In genomic region chr11:12416899-12417298, GRCm38 (mm10) we compare ENCODE assay signal across 8 mouse cellular contexts. TPM values are rescaled to one million over a fixed set of nuclear protein-coding genes. Genes with fewer than 3 reads are reported as not detected.
DNase-seq lines count a peak whose midpoint lies in the region; ATAC-seq and TF ChIP-seq lines count a peak whose summit lies in the region.

No protein-coding gene starts in this region.

- H3K36me3 ChIP-seq in limb, embryonic 14.5 days (ENCODE audit: control insufficient read depth, insufficient read depth, low read length) = no peaks in the 10 kb centered on the region
- H3K36me3 ChIP-seq in limb, embryonic 10.5 days = no peaks in the 10 kb centered on the region
- no peaks in the 10 kb centered on the region for H3K36me3 ChIP-seq in midbrain, embryonic 15.5 days (replicated peaks)

- no peak overlapping the region for H3K9ac ChIP-seq in limb, embryonic 14.5 days (ENCODE audit: low read depth, low read length, severe bottlenecking)
- no peak overlapping the region for H3K9ac ChIP-seq in midbrain, embryonic 15.5 days

- TF ChIP-seq POLR2A in limb, embryonic 14.5 days (IDR thresholded peaks at IDR 0.05; ENCODE audit: borderline replicate concordance, extremely low read depth, insufficient read depth, insufficient read length) = no peak
- no peak for TF ChIP-seq POLR2A in cerebellum, adult 2 months (IDR thresholded peaks at IDR 0.05; ENCODE audit: borderline replicate concordance, insufficient read depth, low read length)

- no peak overlapping the region for H3K27ac ChIP-seq in limb, embryonic 14.5 days (replicated peaks; ENCODE audit: low read depth, low read length)
- H3K27ac ChIP-seq in limb, embryonic 10.5 days = no peak overlapping the region
- H3K27ac ChIP-seq in midbrain, embryonic 15.5 days = peak overlapping the region; percentile 43
- H3K27ac ChIP-seq in cerebellum, adult 2 months (ENCODE audit: insufficient read depth, low read length) = no peak overlapping the region

- no peaks in the 10 kb centered on the region for H3K27me3 ChIP-seq in limb, embryonic 14.5 days (ENCODE audit: control insufficient read depth, insufficient read depth, low read length)
- no peaks in the 10 kb centered on the region for H3K27me3 ChIP-seq in limb, embryonic 10.5 days (ENCODE audit: low read depth, poor library complexity, severe bottlenecking)
- no peaks in the 10 kb centered on the region for H3K27me3 ChIP-seq in midbrain, embryonic 15.5 days (replicated peaks)
- no peaks in the 10 kb centered on the region; the same call in 1 of the 2 replicates for H3K27me3 ChIP-seq in cerebellum, adult 2 months (ENCODE audit: control insufficient read depth, insufficient read depth, low read length)

- peak; percentile 72 for DNase-seq in heart, adult 11 months
- DNase-seq in heart, adult 9 months (ENCODE audit: low spot score in 2 of 2) = no peak
- no peak for DNase-seq in limb, embryonic 14.5 days (ENCODE audit: low spot score)
- DNase-seq in limb, embryonic 10.5 days (ENCODE audit: low spot score) = no peak
- DNase-seq in frontal cortex, postnatal 36 days (ENCODE audit: low spot score in 2 of 2) = peak; percentile 43 to 63
- DNase-seq in c-Kit-positive CD71-positive TER-119-positive erythroid progenitor cells, embryonic 14.5 days (ENCODE audit: low spot score) = no peak
- DNase-seq in cerebellum, adult 2 months = no peak

- H3K4me1 ChIP-seq in limb, embryonic 14.5 days (ENCODE audit: control insufficient read depth, insufficient read depth, low read length) = no peaks in the 10 kb centered on the region
- no peaks in the 10 kb centered on the region for H3K4me1 ChIP-seq in limb, embryonic 10.5 days
- peaks cover 11% of the 10 kb centered on the region for H3K4me1 ChIP-seq in midbrain, embryonic 15.5 days
- no peaks in the 10 kb centered on the region for H3K4me1 ChIP-seq in cerebellum, adult 2 months (ENCODE audit: control insufficient read depth, insufficient read depth, low read length)

- H3K4me3 ChIP-seq in limb, embryonic 14.5 days (replicated peaks; ENCODE audit: low read length) = no peak overlapping the region
- no peak overlapping the region for H3K4me3 ChIP-seq in limb, embryonic 10.5 days
- H3K4me3 ChIP-seq in midbrain, embryonic 15.5 days = no peak overlapping the region
- no peak overlapping the region for H3K4me3 ChIP-seq in cerebellum, adult 2 months (replicated peaks; ENCODE audit: insufficient read depth, low read depth, low read length)

- no peaks in the 10 kb centered on the region for H3K9me3 ChIP-seq in limb, embryonic 14.5 days (ENCODE audit: control insufficient read depth, low read length)
- no peaks in the 10 kb centered on the region for H3K9me3 ChIP-seq in limb, embryonic 10.5 days (replicated peaks)
- H3K9me3 ChIP-seq in midbrain, embryonic 15.5 days = no peaks in the 10 kb centered on the region

- TF ChIP-seq CTCF in cerebellum, adult 2 months (IDR thresholded peaks at IDR 0.05; ENCODE audit: borderline replicate concordance, insufficient read depth, low read depth, low read length) = no peak

- WGBS in limb, embryonic 14.5 days = 84% methylated on average over 7 of the region's 7 CpGs
- 92% methylated on average over 7 of the region's 7 CpGs for WGBS in limb, embryonic 10.5 days
- 49% methylated on average over 7 of the region's 7 CpGs for WGBS in midbrain, embryonic 15.5 days
- 20% methylated on average over 7 of the region's 7 CpGs for WGBS in cerebellum, adult 2 months

- no peak overlapping the region for H3K4me2 ChIP-seq in limb, embryonic 14.5 days (replicated peaks; ENCODE audit: low read depth, low read length, severe bottlenecking)
- no peak overlapping the region for H3K4me2 ChIP-seq in midbrain, embryonic 15.5 days

- 0 out of 2 replicates have a peak, but pooled peaks have one; percentile 9 for ATAC-seq in limb, embryonic 14.5 days (ENCODE audit: low FRiP score, low read depth)
- ATAC-seq in midbrain, embryonic 15.5 days (replicated peaks) = peak; percentile 27; the same call in 1 of the 2 replicates

RNA-seq across cellular contexts. Expression of gene Cobl, which starts 47.9 kb away (rescaled TPM):
- polyA plus RNA-seq in limb, embryonic 14.5 days (2012; rRNA removed) = 20.5 and 22.2 TPM in 2 replicates
- 25.5 and 31.3 TPM in 2 replicates for polyA plus RNA-seq in limb, embryonic 14.5 days (2014; fragmentation: Nextera tagmentation; extraction: Ambion mirVana)
- 0.58 and 0.64 TPM in 2 replicates for polyA plus RNA-seq in limb, embryonic 10.5 days (2016; fragmentation: Nextera tagmentation; extraction: Ambion mirVana)
- polyA plus RNA-seq in midbrain, embryonic 15.5 days (2015; fragmentation: Nextera tagmentation; extraction: Ambion mirVana) = 16.1 and 16.8 TPM in 2 replicates
- 6.3 and 9.5 TPM in 2 replicates for polyA plus RNA-seq in cerebellum, adult 2 months (2012; rRNA removed)

Comparison
In these comparisons a context has a peak if more than half of its experiments do, and no peak if none do; other contexts are left out.
1. DNase-seq: peak in heart, adult 11 months (single experiment) and frontal cortex, postnatal 36 days (2 of 2); none in heart, adult 9 months (0 of 2), limb, embryonic 14.5 days (single experiment), limb, embryonic 10.5 days (single experiment), c-Kit-positive CD71-positive TER-119-positive erythroid progenitor cells, embryonic 14.5 days (single experiment) and cerebellum, adult 2 months (0 of 2).